Mouse (Mus musculus) stomach, embryonic 15.5 days (tissue): ENCODE data around the gene Cngb1. TPM values are rescaled to one million over a fixed set of nuclear protein-coding genes. Genes with fewer than 3 reads are reported as not detected.

Experiments
- ATAC-seq: fragments of 200-750 bp; cut with Nextera tagmentation; 2 replicates; pipeline ENCODE4 v1.8.0; 2017; ENCODE audit warnings: low read depth, moderate number of reproducible peaks, moderate TSS enrichment; ENCODE audit not compliant: insufficient read depth, low FRiP score
- H3K27ac ChIP-seq: fragments of 300-500 bp; sonication (generic); 2 replicates; pipeline ENCODE4 v1.5.1; 2015; ENCODE audit warnings: mild to moderate bottlenecking, inconsistent platforms
- H3K27me3 ChIP-seq: fragments of 300-500 bp; sonication (generic); replicated peaks from 2 replicates; pipeline ENCODE4 v1.6.1; 2015; ENCODE audit warnings: inconsistent platforms
- H3K36me3 ChIP-seq: fragments of 300-500 bp; sonication (generic); 2 replicates; pipeline ENCODE4 v1.6.1; 2015; ENCODE audit warnings: inconsistent platforms
- H3K4me1 ChIP-seq: fragments of 300-500 bp; sonication (generic); 2 replicates; pipeline ENCODE4 v1.6.1; 2015; ENCODE audit warnings: inconsistent platforms
- H3K4me2 ChIP-seq: fragments of 300-500 bp; sonication (generic); 2 replicates; pipeline ENCODE4 v1.6.1; 2015; ENCODE audit warnings: mild to moderate bottlenecking, inconsistent platforms
- H3K4me3 ChIP-seq: fragments of 300-500 bp; sonication (generic); replicated peaks from 2 replicates; pipeline ENCODE4 v1.5.1; 2015; ENCODE audit warnings: inconsistent platforms
- H3K9ac ChIP-seq: fragments of 300-500 bp; sonication (generic); 2 replicates; pipeline ENCODE4 v1.6.1; 2015; ENCODE audit warnings: inconsistent platforms
- H3K9me3 ChIP-seq: fragments of 300-500 bp; sonication (generic); 2 replicates; pipeline ENCODE4 v1.6.1; 2016; ENCODE audit warnings: inconsistent platforms
- WGBS: fragments of 180-500 bp; shearing (Covaris S2); methylation state at CpG from one replicate; pipeline ENCODE4 v1.1.7; 2015; 5-methylcytosine and 5-hydroxymethylcytosine counted together
- polyA plus RNA-seq: library from polyadenylated mRNA; unstranded; fragments of >200 nt; fragmentation: Nextera tagmentation; extraction: Ambion mirVana; gene quantifications from 2 replicates; pipeline ENCODE4 v1.2.1, GENCODE M21; 2015

Cngb1 gene
- polyA plus RNA-seq, 1 experiment from 2014 or later, result 1.1 TPM

DNA sequence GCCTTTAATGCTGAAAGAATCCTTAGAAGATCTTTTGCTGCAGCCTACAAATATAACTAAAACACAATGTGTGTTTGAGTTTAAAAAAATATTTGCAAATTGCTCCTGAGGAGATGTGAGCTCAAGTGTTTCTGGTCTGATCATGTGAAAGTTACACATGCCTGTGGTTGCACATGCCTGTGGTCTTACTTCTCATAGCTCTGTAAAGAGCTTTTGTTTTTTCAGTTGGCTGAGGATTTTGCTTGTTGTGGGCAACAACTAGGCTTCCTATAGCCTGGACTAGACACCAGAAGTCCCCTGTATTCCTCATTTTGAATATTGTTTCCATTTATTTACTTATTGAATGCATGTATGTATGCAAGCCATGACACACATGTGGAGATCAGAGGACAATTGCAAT lies 30.0 kb upstream of the Cngb1 start:
- H3K9me3 ChIP-seq, result no peaks in the 10 kb centered on the region
- H3K27me3 ChIP-seq, result no peaks in the 10 kb centered on the region
- H3K27ac ChIP-seq, result no peak overlapping the region
- no peak overlapping the region for H3K9ac ChIP-seq
- H3K4me2 ChIP-seq, result no peak overlapping the region
- peaks cover 5% of the 10 kb centered on the region; the same call in 1 of the 2 replicates for H3K4me1 ChIP-seq
- peaks cover 4% of the 10 kb centered on the region; the same call in 1 of the 2 replicates for H3K36me3 ChIP-seq
- no peak overlapping the region for H3K4me3 ChIP-seq
- no peak for ATAC-seq

- no peak overlapping the region for H3K4me2 ChIP-seq
- H3K9ac ChIP-seq, result no peak overlapping the region
- peaks cover 4% of the 10 kb centered on the region; the same call in 1 of the 2 replicates for H3K36me3 ChIP-seq
- ATAC-seq, result no peak
- H3K27ac ChIP-seq, result no peak overlapping the region
- no peaks in the 10 kb centered on the region for H3K27me3 ChIP-seq
- H3K9me3 ChIP-seq, result no peaks in the 10 kb centered on the region
- peaks cover 6% of the 10 kb centered on the region; the same call in 1 of the 2 replicates for H3K4me1 ChIP-seq
- WGBS, result 80% methylated on average over 1 of the region's 1 CpGs
- no peak overlapping the region for H3K4me3 ChIP-seq
Measured at GRCm38 (mm10) chr8:95335706-95336105, 29.3 kb upstream of the Cngb1 start.

DNA sequence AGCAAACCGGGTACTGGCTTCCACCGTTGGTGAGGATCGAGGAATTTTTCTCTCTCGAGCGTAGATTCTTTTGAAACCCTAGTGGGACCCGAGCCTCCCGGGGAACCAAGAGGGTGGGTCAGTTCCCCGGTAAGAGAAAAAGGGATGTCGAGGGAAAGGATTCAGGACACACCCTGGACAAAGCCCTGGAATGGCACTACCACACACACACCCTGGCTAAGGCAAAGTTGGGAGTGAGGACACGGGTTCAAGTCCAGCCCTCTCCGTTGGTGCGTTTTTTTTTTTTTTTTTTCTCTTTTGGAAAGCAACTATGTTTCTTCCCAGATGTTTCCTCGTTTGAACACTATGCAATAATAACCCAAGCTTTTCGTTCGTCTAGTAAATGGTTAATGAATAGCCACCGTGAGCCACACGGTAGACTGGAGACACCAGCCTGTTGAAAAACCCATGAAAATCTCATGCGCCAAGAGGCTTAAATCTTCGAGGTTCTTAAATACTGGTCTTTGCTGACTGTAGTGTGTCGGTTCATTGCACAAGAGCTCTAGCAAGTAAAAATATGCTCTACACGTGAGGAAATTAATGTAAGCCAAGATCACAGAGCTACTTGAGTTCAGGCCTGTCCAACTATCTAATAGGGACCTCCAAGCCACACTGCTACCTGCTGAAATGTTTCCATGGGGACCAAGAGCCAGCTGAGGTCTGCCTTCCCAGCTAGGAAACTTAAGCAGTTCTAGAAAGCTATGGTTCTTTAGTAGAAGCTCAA lies 26.2 kb upstream of the Cngb1 start:
- peak overlapping the region; percentile 74 for H3K4me3 ChIP-seq
- WGBS, result 21% methylated on average over 21 of the region's 21 CpGs
- peak overlapping the region; percentile 99 for H3K27ac ChIP-seq
- H3K9ac ChIP-seq, result peak overlapping the region; percentile 94; the same call in 1 of the 2 replicates
- peaks cover 20% of the 10 kb centered on the region for H3K36me3 ChIP-seq
- peak overlapping the region; percentile 80 for H3K4me2 ChIP-seq
- ATAC-seq, result no peak
- H3K9me3 ChIP-seq, result no peaks in the 10 kb centered on the region
- H3K27me3 ChIP-seq, result no peaks in the 10 kb centered on the region
- peaks cover 18% of the 10 kb centered on the region for H3K4me1 ChIP-seq

DNA sequence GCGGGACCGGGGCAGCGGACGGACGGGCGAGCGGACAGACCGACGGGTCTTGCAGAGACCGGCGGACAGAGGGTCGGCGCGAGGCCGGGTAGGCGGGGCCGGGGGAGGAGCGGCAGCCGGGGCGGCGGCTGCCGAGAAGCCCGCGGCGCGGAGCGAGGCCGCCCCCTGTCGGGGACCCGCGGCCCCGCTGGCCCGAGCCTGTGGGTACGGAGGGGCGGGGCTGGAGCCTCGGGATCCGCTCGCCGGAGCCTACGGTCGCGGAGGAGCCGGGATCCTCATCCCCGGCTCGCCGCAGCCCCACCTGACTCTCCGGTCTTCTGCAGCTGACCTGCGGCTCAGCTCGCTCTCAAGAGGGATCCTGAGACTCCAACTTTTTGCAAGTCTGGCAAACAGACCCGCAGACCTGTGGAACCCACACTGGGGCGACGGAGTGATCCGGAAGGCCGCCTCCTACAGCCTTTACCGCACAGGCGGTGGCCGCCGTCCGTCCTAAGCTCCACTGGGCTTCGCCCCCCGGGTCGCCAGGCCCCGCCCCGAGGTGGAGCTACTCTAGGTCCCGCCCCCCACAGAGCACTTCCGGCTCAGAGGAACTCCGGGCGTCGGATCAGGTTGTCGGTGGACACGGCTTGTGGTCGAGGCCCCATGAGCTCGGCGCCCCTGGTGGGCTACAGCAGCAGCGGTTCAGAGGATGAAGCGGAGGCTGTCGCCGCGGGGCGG lies 25.5 kb upstream of the Cngb1 start, which contains the start of the genes Zfp319 and Usb1:
Zfp319 (minus strand) TSS at position 231 of the 717 bp plus-strand sequence.
Usb1 (plus strand) TSS at position 565 of the 717 bp plus-strand sequence.
- H3K4me1 ChIP-seq, result peaks cover 19% of the 10 kb centered on the region
- under 1% methylated on average over 73 of the region's 80 CpGs for WGBS
- ATAC-seq, result peak; percentile 94
- H3K36me3 ChIP-seq, result peaks cover 27% of the 10 kb centered on the region
- no peaks in the 10 kb centered on the region for H3K9me3 ChIP-seq
- H3K4me3 ChIP-seq, result peak within 1 kb of the TSS; percentile 74
- peak within 1 kb of the TSS; percentile 94 for H3K9ac ChIP-seq
- H3K27me3 ChIP-seq, result no peaks in the 10 kb centered on the region
- peak within 1 kb of the TSS; percentile 80 for H3K4me2 ChIP-seq
- peak within 1 kb of the TSS; percentile 99 for H3K27ac ChIP-seq

- H3K36me3 ChIP-seq, result peaks cover 33% of the 10 kb centered on the region
- WGBS, result under 1% methylated on average over 38 of the region's 38 CpGs
Measured at GRCm38 (mm10) chr8:95331156-95331719, 24.9 kb upstream of the Cngb1 start.

GRCm38 (mm10) chr8:95330367-95330766 lies 24.0 kb upstream of the Cngb1 start:
- peak overlapping the region; percentile 80 for H3K4me2 ChIP-seq
- no peak for ATAC-seq
- H3K36me3 ChIP-seq, result peaks cover 37% of the 10 kb centered on the region
- peaks cover 24% of the 10 kb centered on the region for H3K4me1 ChIP-seq
- H3K4me3 ChIP-seq, result peak overlapping the region; percentile 74
- H3K27me3 ChIP-seq, result no peaks in the 10 kb centered on the region
- 62% methylated on average over 1 of the region's 1 CpGs for WGBS
- peak overlapping the region; percentile 94; the same call in 1 of the 2 replicates for H3K9ac ChIP-seq
- no peaks in the 10 kb centered on the region for H3K9me3 ChIP-seq
- H3K27ac ChIP-seq, result no peak overlapping the region

More at GRCm38 (mm10) chr8:95331156-95331719, 24.9 kb upstream of the Cngb1 start:
- peak overlapping the region; percentile 74 for H3K4me3 ChIP-seq
- H3K9me3 ChIP-seq, result no peaks in the 10 kb centered on the region
- H3K4me1 ChIP-seq, result peaks cover 24% of the 10 kb centered on the region
- peak; percentile 42 for ATAC-seq
- peak overlapping the region; percentile 80 for H3K4me2 ChIP-seq
- H3K27ac ChIP-seq, result peak overlapping the region; percentile 99
- peak overlapping the region; percentile 94 for H3K9ac ChIP-seq
- H3K27me3 ChIP-seq, result no peaks in the 10 kb centered on the region

DNA sequence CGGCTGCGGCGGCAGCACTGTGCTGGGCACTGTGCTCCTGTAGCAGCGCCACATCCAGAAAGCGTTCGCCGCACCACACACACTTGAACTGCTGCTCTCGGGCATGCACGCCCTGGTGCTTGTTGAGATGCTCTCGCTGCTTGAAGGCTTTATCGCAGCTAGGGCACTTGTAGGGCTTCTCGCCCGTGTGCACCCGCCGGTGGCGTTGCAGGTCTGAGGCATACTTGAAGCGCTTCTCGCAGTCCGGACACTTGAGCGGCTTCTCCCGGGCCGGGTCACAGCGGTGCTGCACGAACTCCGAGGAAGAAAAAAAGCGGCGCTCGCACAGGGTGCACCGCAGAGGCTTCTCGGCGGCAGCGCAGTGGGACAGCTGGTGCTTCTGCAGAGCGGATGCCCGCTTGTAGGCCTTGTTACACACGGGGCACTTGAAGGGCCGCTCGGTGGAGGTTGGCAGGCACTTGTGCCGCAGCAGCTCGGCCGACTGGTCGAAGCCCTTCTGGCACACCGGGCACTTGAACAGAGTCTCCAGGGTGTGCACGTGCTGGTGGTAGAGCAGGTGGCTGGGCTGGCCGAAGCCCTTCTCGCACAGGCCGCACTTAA lies 21.6 kb upstream of the Cngb1 start:
- Histone ChIP-seq H3K4me3 (no peak overlapping the region), H3K9ac (no peak overlapping the region), H3K4me1 (peaks cover 23% of the 10 kb centered on the region), H3K27me3 (no peaks in the 10 kb centered on the region), H3K36me3 (peaks cover 51% of the 10 kb centered on the region), H3K9me3 (no peaks in the 10 kb centered on the region), H3K4me2 (no peak overlapping the region), H3K27ac (no peak overlapping the region)
- 89% methylated on average over 46 of the region's 46 CpGs for WGBS
- ATAC-seq, result no peak

DNA sequence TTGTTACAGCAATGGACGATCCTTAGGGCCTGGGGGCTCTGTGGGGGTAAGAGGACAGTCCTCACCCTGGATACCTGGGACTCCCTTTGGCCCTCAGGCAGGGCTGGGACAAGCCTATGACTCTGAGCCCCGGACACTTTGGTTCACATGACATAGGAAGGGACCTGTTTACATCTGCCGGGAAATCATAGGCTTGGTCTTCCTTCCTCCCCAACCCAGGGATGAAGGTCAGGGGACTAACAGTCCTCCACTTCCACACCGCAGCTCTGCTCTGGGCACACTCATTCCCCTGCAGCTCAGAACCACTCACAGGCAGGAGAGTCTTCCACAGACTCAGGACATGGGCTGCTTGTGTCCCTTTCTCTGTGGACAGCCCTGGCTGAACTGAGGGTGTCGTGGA lies 20.4 kb upstream of the Cngb1 start:
- 88% methylated on average over 5 of the region's 5 CpGs for WGBS
- no peak overlapping the region for H3K4me2 ChIP-seq
- no peak overlapping the region for H3K27ac ChIP-seq
- ATAC-seq, result no peak
- no peaks in the 10 kb centered on the region for H3K9me3 ChIP-seq
- no peak overlapping the region for H3K4me3 ChIP-seq
- H3K36me3 ChIP-seq, result peaks cover 51% of the 10 kb centered on the region
- H3K9ac ChIP-seq, result no peak overlapping the region
- H3K27me3 ChIP-seq, result no peaks in the 10 kb centered on the region
- peaks cover 19% of the 10 kb centered on the region for H3K4me1 ChIP-seq

DNA sequence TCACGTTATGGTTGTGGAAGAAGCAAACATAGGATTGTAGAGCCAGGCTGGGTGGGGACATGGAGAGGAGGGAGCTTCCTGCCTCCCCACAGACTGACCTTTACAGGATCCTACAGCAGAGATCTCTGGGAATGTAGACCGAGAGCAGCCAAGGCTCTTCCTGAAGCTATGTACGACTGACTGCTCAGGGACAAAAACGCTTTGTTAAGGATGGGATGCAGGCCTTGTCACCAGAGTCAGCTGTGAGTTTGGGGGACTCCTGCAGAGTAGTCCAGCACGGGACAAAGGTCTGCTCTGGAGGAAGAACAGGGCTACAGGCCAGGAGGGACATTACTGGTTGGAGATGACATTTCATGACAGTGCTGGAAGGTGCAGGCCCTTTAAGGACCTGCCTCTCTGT lies 18.3 kb upstream of the Cngb1 start:
- WGBS, result 69% methylated on average over 5 of the region's 5 CpGs
- H3K36me3 ChIP-seq, result peaks cover 51% of the 10 kb centered on the region

DNA sequence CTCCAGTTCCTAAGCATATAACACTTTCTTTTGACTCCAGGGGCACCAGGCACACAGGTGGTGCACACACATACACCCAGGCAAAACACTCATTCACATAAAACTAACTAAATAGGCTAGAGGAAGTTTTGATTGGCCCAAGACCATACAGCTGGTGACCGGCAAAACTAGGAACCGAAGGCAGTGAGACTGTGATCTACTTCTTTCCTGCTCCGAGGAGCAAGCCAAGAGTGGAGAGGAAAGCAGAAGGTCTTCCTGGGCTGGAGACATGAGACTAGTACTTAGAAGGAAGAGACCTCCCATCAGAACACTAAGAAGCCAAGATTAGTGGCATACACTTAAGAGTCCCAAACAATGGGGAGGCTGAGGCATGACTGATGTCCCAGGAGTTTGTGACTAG lies 16.8 kb upstream of the Cngb1 start:
- no peaks in the 10 kb centered on the region for H3K27me3 ChIP-seq
- no peak overlapping the region for H3K9ac ChIP-seq
- no peaks in the 10 kb centered on the region for H3K9me3 ChIP-seq
- 0 out of 2 replicates have a peak, but pooled peaks cover 19% of the 10 kb centered on the region for H3K4me1 ChIP-seq
- no peak overlapping the region for H3K27ac ChIP-seq
- H3K4me2 ChIP-seq, result no peak overlapping the region
- no peak overlapping the region for H3K4me3 ChIP-seq
- WGBS, result 82% methylated on average over 3 of the region's 3 CpGs
- H3K36me3 ChIP-seq, result peaks cover 37% of the 10 kb centered on the region
- no peak for ATAC-seq

More for the DNA sequence above, 18.3 kb upstream of the Cngb1 start:
- no peaks in the 10 kb centered on the region for H3K9me3 ChIP-seq
- no peak for ATAC-seq
- no peak overlapping the region for H3K4me3 ChIP-seq
- H3K27ac ChIP-seq, result no peak overlapping the region
- H3K27me3 ChIP-seq, result no peaks in the 10 kb centered on the region
- no peak overlapping the region for H3K4me2 ChIP-seq
- H3K9ac ChIP-seq, result no peak overlapping the region
- H3K4me1 ChIP-seq, result peaks cover 20% of the 10 kb centered on the region; the same call in 1 of the 2 replicates
